Mouse (Mus musculus) spleen, embryonic (tissue): Measurements from ENCODE around the gene Tmod1.

ENCODE experiments used
- CTCF ChIA-PET: fragments of 350-600 bp; sonication (Branson Sonifier 250); formaldehyde crosslinking; loops from one replicate; lab custom pipeline; 2022; lab: Charles Lee

The Tmod1 gene

GRCm38 (mm10) chr4:46089524-46090125, 50.9 kb downstream of the Tmod1 start:
- CTCF ChIA-PET = interaction anchor here (0.6 kb wide), 1 partner anchor 141 kb away, joined by 3 read pairs; no protein-coding TSS in a partner anchor

- CTCF ChIA-PET = no interaction called here
Observed at GRCm38 (mm10) chr4:46092429-46093076, 53.8 kb downstream of the Tmod1 start.

- CTCF ChIA-PET = no interaction called here
Observed at GRCm38 (mm10) chr4:46094916-46095825, 56.4 kb downstream of the Tmod1 start.

- CTCF ChIA-PET = no interaction called here
Observed at GRCm38 (mm10) chr4:46095826-46096159, 57.1 kb downstream of the Tmod1 start.

- CTCF ChIA-PET = no interaction called here
Observed at GRCm38 (mm10) chr4:46096546-46096945, 57.8 kb downstream of the Tmod1 start.

GRCm38 (mm10) chr4:46097591-46097990, 58.9 kb downstream of the Tmod1 start:
- CTCF ChIA-PET = no interaction called here

GRCm38 (mm10) chr4:46099132-46099531, 60.4 kb downstream of the Tmod1 start:
- CTCF ChIA-PET = no interaction called here

GRCm38 (mm10) chr4:46100539-46100938, 61.8 kb downstream of the Tmod1 start:
- CTCF ChIA-PET = no interaction called here

- CTCF ChIA-PET = no interaction called here
Observed at GRCm38 (mm10) chr4:46101211-46101711, 62.5 kb downstream of the Tmod1 start.

- CTCF ChIA-PET = interaction anchor here (0.7 kb wide), 1 partner anchor 14 kb away, joined by 3 read pairs; no protein-coding TSS in a partner anchor
Observed at GRCm38 (mm10) chr4:46102078-46102769, 63.5 kb downstream of the Tmod1 start.

GRCm38 (mm10) chr4:46110084-46110483, 71.3 kb downstream of the Tmod1 start:
- CTCF ChIA-PET = no interaction called here

GRCm38 (mm10) chr4:46111361-46111760, 72.6 kb downstream of the Tmod1 start:
- CTCF ChIA-PET = no interaction called here

- CTCF ChIA-PET = no interaction called here
Observed at GRCm38 (mm10) chr4:46115308-46115707, 76.6 kb downstream of the Tmod1 start.

GRCm38 (mm10) chr4:46116544-46117175, 77.9 kb downstream of the Tmod1 start:
- CTCF ChIA-PET = interaction anchor here (0.5 kb wide), 1 partner anchor 14 kb away, joined by 3 read pairs; no protein-coding TSS in a partner anchor

- CTCF ChIA-PET = no interaction called here
Observed at GRCm38 (mm10) chr4:46117536-46117935, 78.8 kb downstream of the Tmod1 start.

GRCm38 (mm10) chr4:46119514-46120094, 80.9 kb downstream of the Tmod1 start:
- CTCF ChIA-PET = no interaction called here

- CTCF ChIA-PET = interaction anchor here (0.6 kb wide), 1 partner anchor 184 kb away, joined by 3 read pairs; no protein-coding TSS in a partner anchor
Observed at GRCm38 (mm10) chr4:46120767-46121166, 82.0 kb downstream of the Tmod1 start.

GRCm38 (mm10) chr4:46123358-46123757, 84.6 kb downstream of the Tmod1 start:
- CTCF ChIA-PET = no interaction called here

- CTCF ChIA-PET = no interaction called here
Observed at GRCm38 (mm10) chr4:46126541-46126940, 87.8 kb downstream of the Tmod1 start.

GRCm38 (mm10) chr4:46129311-46130004, 90.7 kb downstream of the Tmod1 start:
- CTCF ChIA-PET = no interaction called here
